Mouse (Mus musculus) stomach, postnatal 0 days (tissue): ENCODE measurements at regions not wholly inside any gene's neighbourhood (a gene's known extent, or its start where the extent isn't known, plus 50 kb on each side); places are given as distances from the start of the nearest gene placed in this dataset.

ENCODE experiments used
- ATAC-seq: fragments of 200-750 bp; cut with Nextera tagmentation; 2 replicates; pipeline ENCODE4 v1.8.0; 2017; ENCODE audit not compliant: low FRiP score, low TSS enrichment
- DNase-seq: peaks from one replicate; pipeline ENCODE4 v3.0.0-alpha.2; 2016; ENCODE audit warnings: low spot score
- H3K27ac ChIP-seq: fragments of 300-500 bp; sonication (generic); replicated peaks from 2 replicates; pipeline ENCODE4 v1.5.1; 2014; ENCODE audit warnings: mild to moderate bottlenecking, control low read depth
- H3K27me3 ChIP-seq: fragments of 300-500 bp; sonication (generic); 2 replicates; pipeline ENCODE4 v1.6.1; 2014; ENCODE audit warnings: low read length; ENCODE audit not compliant: control insufficient read depth, insufficient read depth
- H3K36me3 ChIP-seq: fragments of 300-500 bp; sonication (generic); 2 replicates; pipeline ENCODE4 v1.6.1; 2014; ENCODE audit warnings: low read length, mixed read lengths; ENCODE audit not compliant: control insufficient read depth, insufficient read depth
- H3K4me1 ChIP-seq: fragments of 300-500 bp; sonication (generic); replicated peaks from 2 replicates; pipeline ENCODE4 v1.6.1; 2014; ENCODE audit warnings: antibody characterized with exemption; ENCODE audit not compliant: control insufficient read depth, insufficient read depth
- H3K4me2 ChIP-seq: fragments of 300-500 bp; sonication (generic); replicated peaks from 2 replicates; pipeline ENCODE4 v1.6.1; 2014; ENCODE audit warnings: low read depth, mild to moderate bottlenecking, control low read depth, moderate library complexity
- H3K4me3 ChIP-seq: fragments of 300-500 bp; sonication (generic); 2 replicates; pipeline ENCODE4 v1.5.1; 2014; ENCODE audit warnings: low read depth, low read length, control low read depth
- H3K9ac ChIP-seq: fragments of 300-500 bp; sonication (generic); 2 replicates; pipeline ENCODE4 v1.6.1; 2014; ENCODE audit warnings: mild to moderate bottlenecking, low read length, control low read depth, mixed read lengths
- H3K9me3 ChIP-seq: fragments of 300-500 bp; sonication (generic); 2 replicates; pipeline ENCODE4 v1.6.1; 2016; ENCODE audit warnings: low read length; ENCODE audit not compliant: control insufficient read depth
- CTCF ChIP-seq: IDR thresholded peaks from 2 replicates; pipeline ENCODE4 v1.5.1; 2016; ENCODE audit warnings: antibody characterized with exemption, low read depth, mild to moderate bottlenecking, moderate library complexity
- EP300 ChIP-seq: optimal IDR thresholded peaks from 2 replicates; pipeline ENCODE3; 2016; ENCODE audit warnings: antibody characterized with exemption
- WGBS: fragments of 180-500 bp; shearing (Covaris S2); extraction: QIAGEN DNeasy Blood & Tissue Kit; methylation state at CpG from one replicate; pipeline ENCODE4 v1.1.7; 2014; 5-methylcytosine and 5-hydroxymethylcytosine counted together

GRCm38 (mm10) chr1:44957125-44957524, 354.2 kb upstream of the Col3a1 start:
- Histone ChIP-seq H3K9me3 (no peaks in the 10 kb centered on the region), H3K27me3 (no peaks in the 10 kb centered on the region), H3K27ac (no peak overlapping the region), H3K4me2 (no peak overlapping the region), H3K4me1 (no peaks in the 10 kb centered on the region), H3K9ac (no peak overlapping the region), H3K36me3 (no peaks in the 10 kb centered on the region), H3K4me3 (no peak overlapping the region)
- DNase-seq (no peak), ATAC-seq (no peak)
- 49% methylated on average over 4 of the region's 4 CpGs for WGBS
- no peak for TF ChIP-seq CTCF
- no peak for TF ChIP-seq EP300

- no peak overlapping the region for H3K9ac ChIP-seq
- no peak for TF ChIP-seq CTCF
- no peak for TF ChIP-seq EP300
- H3K27me3 ChIP-seq = no peaks in the 10 kb centered on the region
- DNase-seq = no peak
- H3K4me3 ChIP-seq = no peak overlapping the region
- H3K4me2 ChIP-seq = no peak overlapping the region
- ATAC-seq = no peak
- no peak overlapping the region for H3K27ac ChIP-seq
- 20% methylated on average over 3 of the region's 3 CpGs for WGBS
- no peaks in the 10 kb centered on the region for H3K36me3 ChIP-seq
- H3K4me1 ChIP-seq = no peaks in the 10 kb centered on the region
- no peaks in the 10 kb centered on the region for H3K9me3 ChIP-seq
Observed at GRCm38 (mm10) chr1:44987171-44987570, 324.2 kb upstream of the Col3a1 start.

- peak; percentile 47; the same call in 1 of the 2 replicates for ATAC-seq
- Histone ChIP-seq H3K9ac (no peak overlapping the region), H3K9me3 (no peaks in the 10 kb centered on the region), H3K27ac (peak overlapping the region; percentile 46), H3K4me3 (no peak overlapping the region), H3K27me3 (no peaks in the 10 kb centered on the region), H3K36me3 (no peaks in the 10 kb centered on the region), H3K4me2 (no peak overlapping the region), H3K4me1 (no peaks in the 10 kb centered on the region)
- TF ChIP-seq EP300 (peak; percentile 30), CTCF (no peak)
- no peak for DNase-seq
Observed at GRCm38 (mm10) chr1:45020516-45020915, 290.8 kb upstream of the Col3a1 start.

GRCm38 (mm10) chr1:45021234-45021633, 290.1 kb upstream of the Col3a1 start:
- Histone ChIP-seq H3K4me1 (no peaks in the 10 kb centered on the region), H3K9me3 (no peaks in the 10 kb centered on the region), H3K4me3 (no peak overlapping the region), H3K36me3 (no peaks in the 10 kb centered on the region), H3K27me3 (no peaks in the 10 kb centered on the region), H3K27ac (peak overlapping the region; percentile 78), H3K9ac (no peak overlapping the region), H3K4me2 (no peak overlapping the region)
- ATAC-seq (no peak), DNase-seq (no peak)
- 29% methylated on average over 2 of the region's 2 CpGs for WGBS
- TF ChIP-seq EP300 (no peak), CTCF (no peak)

GRCm38 (mm10) chr1:45022146-45022841, 289.0 kb upstream of the Col3a1 start:
- Histone ChIP-seq H3K36me3 (no peaks in the 10 kb centered on the region), H3K4me2 (no peak overlapping the region), H3K9me3 (no peaks in the 10 kb centered on the region), H3K27me3 (no peaks in the 10 kb centered on the region), H3K4me3 (no peak overlapping the region), H3K27ac (peak overlapping the region; percentile 76), H3K9ac (no peak overlapping the region), H3K4me1 (no peaks in the 10 kb centered on the region)
- ATAC-seq (peak; percentile 69; the same call in 1 of the 2 replicates), DNase-seq (peak; percentile 43)
- WGBS = 24% methylated on average over 1 of the region's 1 CpGs
- TF ChIP-seq CTCF = 0 out of 2 replicates have a peak, but pooled peaks have one; percentile 17
- TF ChIP-seq EP300 = no peak

GRCm38 (mm10) chr1:45023336-45023735, 288.0 kb upstream of the Col3a1 start:
- Histone ChIP-seq H3K9ac (no peak overlapping the region), H3K9me3 (no peaks in the 10 kb centered on the region), H3K27me3 (no peaks in the 10 kb centered on the region), H3K36me3 (no peaks in the 10 kb centered on the region), H3K4me3 (no peak overlapping the region), H3K27ac (peak overlapping the region; percentile 67), H3K4me1 (no peaks in the 10 kb centered on the region), H3K4me2 (no peak overlapping the region)
- DNase-seq = no peak
- ATAC-seq = no peak
- 42% methylated on average over 3 of the region's 3 CpGs for WGBS
- TF ChIP-seq EP300 = no peak
- TF ChIP-seq CTCF = no peak
